Mouse (Mus musculus): Measurements from ENCODE around the gene Sept3. TPM values are rescaled to one million over a fixed set of nuclear protein-coding genes. Genes with fewer than 3 reads are reported as not detected.

Sept3 gene
- polyA plus RNA-seq, 1 experiment from 2014 or later = 83.4 TPM

DNA sequence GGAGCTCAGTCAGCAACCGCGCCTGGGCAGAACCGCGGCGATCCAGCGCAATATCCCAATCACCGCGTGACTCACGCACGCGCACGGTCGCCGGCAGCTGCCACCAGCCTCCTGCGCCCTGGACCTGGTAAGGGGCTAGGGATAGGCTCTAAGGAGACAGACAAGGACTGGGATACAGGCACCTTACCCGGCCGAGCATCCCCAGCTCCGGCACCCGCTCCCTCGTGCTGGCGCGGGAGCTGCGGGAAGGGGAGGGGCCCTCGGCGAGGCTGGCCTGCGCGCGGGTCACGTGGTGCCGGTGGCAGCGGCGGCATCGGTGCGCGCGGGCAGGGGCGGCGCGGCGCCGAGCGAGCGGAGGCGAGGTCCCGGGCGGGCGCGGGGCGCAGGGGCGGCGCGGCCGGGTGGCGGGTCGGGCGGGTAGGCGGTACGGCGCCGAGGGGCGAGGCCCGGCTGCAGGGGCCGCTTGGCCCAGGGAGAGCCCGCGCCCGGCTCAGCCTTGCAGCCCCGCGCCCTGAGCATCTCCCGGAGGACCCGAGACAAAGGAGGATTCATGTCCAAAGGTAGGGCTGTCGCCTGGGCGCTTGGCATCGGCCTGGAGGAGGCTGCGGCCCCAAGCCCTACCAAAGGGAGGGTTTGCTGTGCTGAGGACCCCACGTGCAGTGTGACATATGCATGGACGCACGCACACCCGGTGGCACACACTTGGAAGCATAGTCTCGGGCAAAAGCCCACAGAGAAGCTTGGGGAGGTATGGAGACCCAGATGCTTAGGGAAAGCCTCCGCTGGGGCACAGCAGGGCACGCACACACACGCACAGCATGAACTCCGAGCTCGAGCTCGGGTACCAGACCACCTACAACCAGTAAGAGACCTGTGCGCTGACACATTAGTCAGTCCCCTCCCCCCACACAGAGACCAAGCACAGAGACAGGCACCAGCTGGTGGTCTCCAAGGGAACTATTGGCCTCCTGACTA is 521 bp downstream of the Sept3 start:
- WGBS = under 1% methylated on average over 85 of the region's 86 CpGs
- peak; percentile 83 for DNase-seq (ENCODE audit: low spot score)
- H3K36me3 ChIP-seq = peaks cover 38% of the 10 kb centered on the region
- H3K4me1 ChIP-seq = peaks cover 64% of the 10 kb centered on the region
- H3K27ac ChIP-seq (replicated peaks) = peak overlapping the region; percentile 98
- no peaks in the 10 kb centered on the region for H3K9me3 ChIP-seq (replicated peaks)
- peak overlapping the region; percentile 87 for H3K4me3 ChIP-seq
- H3K27me3 ChIP-seq (ENCODE audit: low read depth, poor library complexity, severe bottlenecking) = peaks cover 41% of the 10 kb centered on the region

DNA sequence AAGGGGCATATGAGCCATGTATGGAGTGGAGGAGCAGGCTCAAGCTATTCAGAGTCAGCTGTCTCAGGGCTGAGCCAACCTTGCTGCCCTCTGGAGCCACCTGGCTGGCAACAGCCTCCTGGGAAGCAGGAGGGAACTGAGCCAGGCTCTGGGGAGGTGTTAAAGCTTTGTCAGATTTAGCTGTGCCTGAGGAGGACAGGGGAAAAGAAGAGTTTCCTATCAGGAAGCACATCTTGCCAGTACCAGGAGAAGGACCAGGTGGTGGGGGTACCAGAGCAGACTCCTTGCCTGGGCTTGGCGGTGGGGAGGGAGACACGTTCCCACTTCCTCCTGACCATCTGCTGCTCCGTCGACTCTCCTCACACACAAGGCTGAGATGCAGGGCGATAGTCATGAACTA is 2.9 kb downstream of the Sept3 start:
- Histone ChIP-seq H3K27ac (replicated peaks) (peak overlapping the region; percentile 98), H3K9me3 (replicated peaks) (no peaks in the 10 kb centered on the region), H3K27me3 (ENCODE audit: low read depth, poor library complexity, severe bottlenecking) (peaks cover 28% of the 10 kb centered on the region), H3K36me3 (peaks cover 61% of the 10 kb centered on the region), H3K4me3 (peak overlapping the region; percentile 87; the same call in 1 of the 2 replicates), H3K4me1 (peaks cover 47% of the 10 kb centered on the region)
- no peak for DNase-seq (ENCODE audit: low spot score)
- 96% methylated on average over 5 of the region's 5 CpGs for WGBS

DNA sequence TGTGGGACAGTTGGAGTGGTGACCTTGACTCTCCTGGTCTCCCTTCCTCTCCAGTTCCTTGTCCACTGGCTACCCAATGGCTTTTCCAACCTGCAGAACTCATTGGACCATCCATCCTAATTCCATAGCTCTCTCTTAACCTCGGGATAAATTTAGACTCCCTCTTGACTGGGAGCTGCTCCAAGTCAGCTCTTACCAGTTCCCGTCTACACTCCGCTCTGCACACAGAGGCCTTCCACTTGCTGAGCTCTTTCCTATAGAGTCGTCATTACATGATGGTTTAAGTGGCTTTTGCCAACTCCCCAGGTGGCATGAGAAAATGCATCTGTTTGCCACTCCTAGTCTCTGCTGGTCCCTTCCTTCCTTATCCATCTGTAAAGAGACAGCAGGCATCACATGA is 5.9 kb downstream of the Sept3 start:
- H3K27me3 ChIP-seq (ENCODE audit: low read depth, poor library complexity, severe bottlenecking) = no peaks in the 10 kb centered on the region
- H3K4me1 ChIP-seq = peaks cover 26% of the 10 kb centered on the region
- no peak overlapping the region for H3K4me3 ChIP-seq
- H3K36me3 ChIP-seq = peaks cover 91% of the 10 kb centered on the region
- WGBS = 89% methylated on average over 4 of the region's 4 CpGs
- no peak overlapping the region for H3K27ac ChIP-seq (replicated peaks)
- H3K9me3 ChIP-seq (replicated peaks) = no peaks in the 10 kb centered on the region
- DNase-seq (ENCODE audit: low spot score) = no peak

DNA sequence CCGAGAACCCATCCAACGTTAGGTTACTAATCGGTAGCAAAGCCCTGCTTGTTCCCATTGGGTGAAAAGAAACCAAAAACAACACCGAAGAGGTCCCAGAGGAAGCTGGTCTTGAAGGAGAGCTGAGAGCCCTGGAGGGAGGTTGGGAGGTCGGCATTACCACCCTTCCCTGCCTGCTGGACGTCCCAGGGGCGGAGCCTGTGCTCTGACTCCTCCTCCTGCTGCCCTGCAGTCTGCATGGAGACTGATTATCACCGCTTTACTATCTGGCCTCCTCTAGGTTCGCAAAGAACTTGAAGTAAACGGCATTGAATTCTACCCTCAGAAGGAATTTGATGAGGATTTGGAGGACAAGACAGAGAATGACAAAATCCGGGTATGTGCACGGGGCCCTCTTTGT is 11.5 kb downstream of the Sept3 start:
- H3K27ac ChIP-seq (replicated peaks) = no peak overlapping the region
- 73% methylated on average over 12 of the region's 12 CpGs for WGBS
- no peaks in the 10 kb centered on the region for H3K4me1 ChIP-seq
- peaks cover 99% of the 10 kb centered on the region for H3K36me3 ChIP-seq
- DNase-seq (ENCODE audit: low spot score) = no peak
- H3K9me3 ChIP-seq (replicated peaks) = no peaks in the 10 kb centered on the region
- no peak overlapping the region for H3K4me3 ChIP-seq
- H3K27me3 ChIP-seq (ENCODE audit: low read depth, poor library complexity, severe bottlenecking) = no peaks in the 10 kb centered on the region

DNA sequence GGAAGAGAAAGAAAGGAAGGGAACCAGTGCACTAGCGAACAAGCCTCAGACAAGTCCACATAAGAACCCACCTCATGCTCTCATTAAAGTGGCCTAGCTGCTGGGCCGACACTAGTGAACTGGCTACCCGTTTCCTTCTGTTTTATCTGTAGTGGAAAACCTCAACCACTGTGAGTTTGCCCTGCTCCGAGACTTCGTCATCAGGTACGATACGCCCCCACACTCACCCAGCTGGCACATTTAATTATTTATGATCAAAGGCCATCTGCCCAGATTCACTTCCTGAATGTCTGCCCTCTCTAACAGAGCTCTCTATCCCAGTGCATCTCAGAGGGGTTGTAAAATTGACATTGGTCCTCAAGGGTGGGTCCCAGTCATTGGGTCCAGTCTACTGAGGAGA is 15.6 kb downstream of the Sept3 start:
- Histone ChIP-seq H3K4me1 (peaks cover 30% of the 10 kb centered on the region), H3K27me3 (ENCODE audit: low read depth, poor library complexity, severe bottlenecking) (no peaks in the 10 kb centered on the region), H3K4me3 (no peak overlapping the region), H3K27ac (replicated peaks) (no peak overlapping the region), H3K36me3 (peaks cover 72% of the 10 kb centered on the region), H3K9me3 (replicated peaks) (no peaks in the 10 kb centered on the region)
- 91% methylated on average over 7 of the region's 7 CpGs for WGBS
- DNase-seq (ENCODE audit: low spot score) = no peak

DNA sequence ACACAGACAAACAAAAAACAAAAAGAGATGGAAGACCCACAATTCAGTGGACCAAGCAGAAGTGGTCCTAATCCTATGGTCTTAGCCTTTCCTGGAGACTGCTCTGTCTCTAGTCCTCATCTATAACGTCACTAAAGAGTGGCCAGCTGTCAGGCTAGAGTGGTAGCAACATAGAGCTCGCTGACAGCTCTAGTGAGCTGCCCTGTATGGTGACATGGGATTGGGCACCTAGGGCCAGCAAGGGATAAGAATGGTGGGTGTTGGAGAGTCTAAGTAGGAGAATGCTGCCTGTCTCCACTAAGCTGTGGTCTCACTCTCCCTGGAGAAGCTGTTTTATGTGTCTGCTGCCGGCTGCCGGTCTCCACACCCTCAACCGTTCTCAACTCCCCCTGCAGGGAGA is 18.2 kb downstream of the Sept3 start:
- 34% methylated on average over 5 of the region's 5 CpGs for WGBS
- no peak for DNase-seq (ENCODE audit: low spot score)
- Histone ChIP-seq H3K27ac (replicated peaks) (peak overlapping the region; percentile 57), H3K4me1 (peaks cover 30% of the 10 kb centered on the region), H3K27me3 (ENCODE audit: low read depth, poor library complexity, severe bottlenecking) (no peaks in the 10 kb centered on the region), H3K36me3 (peaks cover 46% of the 10 kb centered on the region), H3K9me3 (replicated peaks) (no peaks in the 10 kb centered on the region), H3K4me3 (peak overlapping the region; percentile 31)

DNA sequence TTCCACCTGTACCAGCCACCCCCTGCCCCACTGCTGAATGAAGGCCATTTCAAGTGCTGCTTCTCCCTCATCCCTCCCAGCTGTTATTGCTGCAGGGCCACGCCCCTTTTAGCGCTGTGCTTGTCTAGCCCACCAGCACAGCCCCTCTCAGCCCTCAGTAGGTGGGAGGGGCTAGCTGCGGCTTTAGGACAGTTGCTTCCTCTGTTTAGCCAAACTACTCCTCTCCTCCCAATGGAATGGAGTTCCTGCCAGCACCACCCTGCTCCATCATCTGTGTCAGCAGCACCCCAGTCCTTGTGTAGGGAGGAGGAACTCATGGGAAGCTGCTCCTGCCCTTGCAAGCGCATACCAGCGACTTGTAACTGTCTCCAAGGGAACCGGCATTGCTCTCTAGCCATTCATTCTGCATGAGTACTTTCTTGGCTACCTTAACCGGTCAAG is 18.6 kb downstream of the Sept3 start:
- Histone ChIP-seq H3K4me1 (peaks cover 30% of the 10 kb centered on the region), H3K9me3 (replicated peaks) (no peaks in the 10 kb centered on the region), H3K4me3 (peak overlapping the region; percentile 31), H3K27me3 (ENCODE audit: low read depth, poor library complexity, severe bottlenecking) (no peaks in the 10 kb centered on the region), H3K27ac (replicated peaks) (peak overlapping the region; percentile 57), H3K36me3 (peaks cover 42% of the 10 kb centered on the region)
- 8% methylated on average over 7 of the region's 7 CpGs for WGBS
- DNase-seq (ENCODE audit: low spot score) = peak; percentile 73

DNA sequence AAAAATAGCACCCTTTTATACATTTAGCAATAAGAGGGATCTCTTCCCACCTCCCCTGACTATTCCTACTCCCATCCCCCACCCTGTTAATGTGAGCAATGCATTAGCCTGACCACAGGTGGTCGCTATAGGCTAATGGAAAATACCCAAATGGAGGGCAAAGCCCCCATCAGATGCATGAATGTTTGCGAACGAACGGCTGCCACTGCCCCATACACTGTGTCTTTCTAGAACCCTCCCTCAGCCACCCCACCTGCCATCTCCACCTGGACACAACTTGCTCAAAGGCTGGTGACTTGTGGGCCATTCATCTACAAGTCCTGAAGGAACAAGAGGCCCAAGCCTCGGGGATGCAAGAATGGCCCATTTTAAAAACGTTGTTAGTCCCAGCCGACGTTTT is 19.4 kb downstream of the Sept3 start:
- Histone ChIP-seq H3K27me3 (ENCODE audit: low read depth, poor library complexity, severe bottlenecking) (peaks cover 7% of the 10 kb centered on the region), H3K27ac (replicated peaks) (0 out of 2 replicates have a peak overlapping the region, but pooled peaks have one; percentile 46), H3K4me1 (peaks cover 34% of the 10 kb centered on the region), H3K4me3 (no peak overlapping the region), H3K9me3 (replicated peaks) (0 out of 2 replicates have a peak, but pooled peaks cover 5% of the 10 kb centered on the region), H3K36me3 (peaks cover 34% of the 10 kb centered on the region)
- whole genome bisulfite sequencing = 55% methylated on average over 8 of the region's 8 CpGs
- peak; percentile 36 for DNase-seq (ENCODE audit: low spot score)

DNA sequence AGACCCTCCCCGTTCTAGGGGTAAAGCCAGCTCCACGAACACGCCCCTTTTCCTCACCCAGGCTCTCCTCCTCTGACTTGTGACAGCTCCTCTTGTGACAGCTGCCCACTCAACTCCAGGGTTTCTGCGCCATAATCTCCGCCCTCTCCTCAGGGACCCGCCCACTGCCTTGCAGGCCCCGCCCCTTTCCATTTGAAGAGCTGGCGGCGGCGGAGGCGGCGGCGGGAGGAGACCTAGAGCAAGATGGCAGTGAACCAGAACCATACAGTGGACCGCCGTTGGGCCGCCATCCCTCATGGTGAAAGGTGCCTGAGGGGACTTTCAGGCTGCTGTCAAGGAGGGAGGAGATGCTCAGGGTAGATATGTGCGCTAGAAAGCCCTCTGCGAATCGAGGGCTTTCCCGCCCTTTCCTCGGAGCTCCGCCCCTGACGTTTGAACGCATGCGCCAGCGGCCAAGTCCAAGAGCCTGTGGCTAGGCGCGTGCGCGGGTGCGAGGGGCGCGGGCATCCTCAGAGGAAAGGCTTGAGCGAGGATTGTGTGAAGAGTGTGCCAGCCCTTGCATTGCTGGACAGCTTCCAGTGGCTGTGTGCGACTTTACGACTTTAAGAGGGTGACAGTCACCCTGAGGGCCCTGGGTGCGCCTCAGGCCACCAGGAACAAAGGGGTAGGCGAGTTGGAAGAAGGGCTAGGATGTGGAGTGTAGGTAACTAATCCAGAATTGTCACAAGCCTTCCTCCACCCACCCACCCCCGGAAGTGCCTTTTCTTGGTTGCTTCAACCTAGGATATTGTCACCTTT is 24.3 kb downstream of the Sept3 start, which contains the start of gene Wbp2nl:
Gene Wbp2nl, plus strand, starts transcription at position 191 of the 798 bp plus-strand sequence.
- peaks cover 11% of the 10 kb centered on the region for H3K4me1 ChIP-seq
- peaks cover 14% of the 10 kb centered on the region for H3K27me3 ChIP-seq (ENCODE audit: low read depth, poor library complexity, severe bottlenecking)
- H3K9me3 ChIP-seq (replicated peaks) = 0 out of 2 replicates have a peak, but pooled peaks cover 5% of the 10 kb centered on the region
- no peak within 1 kb of the TSS for H3K4me3 ChIP-seq
- 60% methylated on average over 39 of the region's 39 CpGs for WGBS
- no peaks in the 10 kb centered on the region for H3K36me3 ChIP-seq
- H3K27ac ChIP-seq (replicated peaks) = no peak within 1 kb of the TSS
- DNase-seq (ENCODE audit: low spot score) = no peak

DNA sequence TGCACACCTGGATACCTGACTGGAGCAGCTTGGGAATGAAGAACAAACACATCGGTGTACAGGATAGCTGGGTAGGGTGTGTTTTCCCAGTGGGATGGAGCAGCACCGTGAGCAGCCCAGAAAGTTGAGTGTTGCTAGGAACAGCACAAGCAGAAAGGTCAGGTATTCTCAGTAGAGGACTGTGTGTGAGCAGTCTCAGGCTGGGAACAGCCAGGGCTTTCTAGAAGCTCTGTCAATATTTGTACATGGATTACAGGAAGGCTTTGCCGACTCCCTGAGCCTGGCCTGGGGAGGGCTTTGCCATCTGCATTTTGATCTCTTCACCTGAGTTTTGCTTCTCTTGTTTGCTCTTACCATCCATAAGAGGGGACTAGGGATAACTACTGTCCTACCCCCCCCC is 32.4 kb downstream of the Sept3 start:
- H3K4me1 ChIP-seq = peaks cover 7% of the 10 kb centered on the region
- H3K27me3 ChIP-seq (ENCODE audit: low read depth, poor library complexity, severe bottlenecking) = no peaks in the 10 kb centered on the region; the same call in 1 of the 2 replicates
- H3K36me3 ChIP-seq = no peaks in the 10 kb centered on the region
- DNase-seq (ENCODE audit: low spot score) = no peak
- no peak overlapping the region for H3K4me3 ChIP-seq
- WGBS = 52% methylated on average over 3 of the region's 3 CpGs
- H3K27ac ChIP-seq (replicated peaks) = no peak overlapping the region
- no peaks in the 10 kb centered on the region for H3K9me3 ChIP-seq (replicated peaks)

DNA sequence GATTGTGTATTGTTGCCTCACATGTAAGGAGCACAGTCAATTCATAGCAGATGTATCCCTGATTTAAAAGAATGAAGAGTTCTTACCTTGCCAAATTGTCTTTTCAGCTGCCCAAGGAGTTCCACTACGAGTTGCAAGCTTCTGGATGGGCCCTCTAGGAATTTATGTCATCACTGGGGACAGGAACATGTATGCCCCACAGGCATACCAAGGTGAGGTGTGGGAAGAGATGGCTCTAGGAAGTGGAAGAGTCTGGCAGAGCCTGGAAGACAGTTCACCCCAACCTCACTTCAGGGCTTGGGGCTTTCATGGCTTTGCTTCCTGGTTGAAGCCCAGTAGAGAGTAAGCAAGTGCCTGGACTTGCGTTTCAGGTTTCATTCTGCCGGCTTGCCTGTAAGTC is 33.7 kb downstream of the Sept3 start:
- DNase-seq (ENCODE audit: low spot score) = no peak
- Histone ChIP-seq H3K4me3 (no peak overlapping the region), H3K36me3 (no peaks in the 10 kb centered on the region), H3K27ac (replicated peaks) (no peak overlapping the region), H3K9me3 (replicated peaks) (no peaks in the 10 kb centered on the region), H3K4me1 (peaks cover 7% of the 10 kb centered on the region), H3K27me3 (ENCODE audit: low read depth, poor library complexity, severe bottlenecking) (no peaks in the 10 kb centered on the region; the same call in 1 of the 2 replicates)
- 84% methylated on average over 3 of the region's 3 CpGs for WGBS

DNA sequence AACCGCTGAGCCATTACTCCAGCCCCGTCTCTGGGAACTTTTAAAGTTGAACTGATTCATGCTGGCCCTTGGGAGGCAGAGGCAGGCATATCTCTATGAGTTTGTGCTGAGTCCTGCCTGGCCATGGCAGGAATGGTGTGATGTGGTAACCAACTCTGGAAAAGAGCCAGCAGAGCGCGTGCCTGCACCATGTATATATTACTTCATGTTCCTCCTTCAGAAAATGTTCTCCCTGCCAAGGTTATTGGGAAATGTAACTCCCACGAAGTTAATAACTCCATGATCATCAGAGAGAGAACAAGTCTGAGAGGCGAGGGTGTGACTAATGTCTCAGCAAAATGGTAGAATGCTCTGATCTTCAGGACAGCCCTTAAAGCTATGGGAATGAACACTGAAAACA is 43.1 kb downstream of the Sept3 start:
- no peaks in the 10 kb centered on the region for H3K9me3 ChIP-seq (replicated peaks)
- WGBS = 89% methylated on average over 6 of the region's 6 CpGs
- H3K4me1 ChIP-seq = no peaks in the 10 kb centered on the region
- H3K27me3 ChIP-seq (ENCODE audit: low read depth, poor library complexity, severe bottlenecking) = no peaks in the 10 kb centered on the region
- no peak for DNase-seq (ENCODE audit: low spot score)
- no peak overlapping the region for H3K27ac ChIP-seq (replicated peaks)
- no peaks in the 10 kb centered on the region for H3K36me3 ChIP-seq
- H3K4me3 ChIP-seq = no peak overlapping the region

All from midbrain, embryonic 10.5 days (tissue).